Mouse (Mus musculus) MEL (cell line): ENCODE measurements around the gene Gm49345. TPM values are rescaled to one million over a fixed set of nuclear protein-coding genes. Genes with fewer than 3 reads are reported as not detected.
A peak's percentile ranks its signal among the peaks of the same experiment; 100 is the strongest.

Experiments used
- DNase-seq: peaks from one replicate; pipeline ENCODE4 v3.0.0; 2011; ENCODE audit warnings: low read depth, low spot score
- H3K27ac ChIP-seq: 2 replicates; pipeline ENCODE4 v1.5.1; 2012; ENCODE audit warnings: low read depth, mild to moderate bottlenecking, control low read depth, low read length, moderate library complexity; ENCODE audit not compliant: control insufficient read depth
- H3K27me3 ChIP-seq, 2 experiments: fragments of 150-350 bp in 1 of 2; sonication (generic) in 1 of 2; 2 replicates each; pipeline ENCODE4 v1.6.1; 2012; ENCODE audit warnings: low read length in 2 of 2, mild to moderate bottlenecking in 2 of 2, improper control_type of control experiment in 1 of 2, moderate library complexity in 1 of 2; ENCODE audit not compliant: insufficient read depth in 2 of 2, control insufficient read depth in 1 of 2
- H3K36me3 ChIP-seq, 2 experiments: 2 replicates each; pipeline ENCODE4 v1.6.1; 2012 to 2014; ENCODE audit warnings: low read length in 2 of 2, improper control_type of control experiment in 1 of 2, inconsistent platforms in 1 of 2, mild to moderate bottlenecking in 1 of 2; ENCODE audit not compliant: insufficient read depth in 2 of 2, control insufficient read depth in 1 of 2
- H3K4me1 ChIP-seq, 2 experiments: fragments of 150-350 bp in 1 of 2; sonication (generic) in 1 of 2; 2 replicates each; pipeline ENCODE4 v1.6.1; 2012; ENCODE audit warnings: low read length in 2 of 2, improper control_type of control experiment in 1 of 2, mild to moderate bottlenecking in 1 of 2; ENCODE audit not compliant: insufficient read depth in 2 of 2, control insufficient read depth in 1 of 2
- H3K4me3 ChIP-seq, 2 experiments: fragments of 150-350 bp in 1 of 2; sonication (generic) in 1 of 2; 2 replicates each; pipeline ENCODE4 v1.5.1; 2012; ENCODE audit warnings: low read depth in 2 of 2, low read length in 2 of 2, mild to moderate bottlenecking in 2 of 2, moderate library complexity in 2 of 2, control low read depth in 1 of 2, improper control_type of control experiment in 1 of 2; ENCODE audit not compliant: control insufficient read depth in 1 of 2, insufficient read depth in 1 of 2
- H3K79me2 ChIP-seq: 2 replicates; pipeline ENCODE4 v1.6.1; 2012; ENCODE audit warnings: mild to moderate bottlenecking, low read length, moderate library complexity; ENCODE audit not compliant: control insufficient read depth, poor library complexity, insufficient read depth
- H3K9ac ChIP-seq: 2 replicates; pipeline ENCODE4 v1.6.1; 2012; ENCODE audit warnings: low read depth, mild to moderate bottlenecking, control low read depth, low read length, moderate library complexity; ENCODE audit not compliant: control insufficient read depth, poor library complexity, severe bottlenecking
- H3K9me3 ChIP-seq: fragments of 150-350 bp; sonication (generic); replicated peaks from 2 replicates; pipeline ENCODE4 v1.6.1; 2012; ENCODE audit warnings: mild to moderate bottlenecking, low read length, improper control_type of control experiment, moderate library complexity; ENCODE audit not compliant: insufficient read depth
- BHLHE40 ChIP-seq: IDR thresholded peaks from 2 replicates; pipeline ENCODE4 v1.6.1; 2012; ENCODE audit warnings: low read depth, mild to moderate bottlenecking, inconsistent platforms, low read length, improper control_type of control experiment, borderline replicate concordance
- CTCF ChIP-seq, 3 experiments: IDR thresholded peaks in 2 of 3; conservative IDR thresholded peaks in 1 of 3; 2 replicates each; pipeline ENCODE4 v1.5.1; 2011 to 2012; ENCODE audit warnings: low read length in 3 of 3, low read depth in 2 of 3, mild to moderate bottlenecking in 2 of 3, improper control_type of control experiment in 1 of 3, inconsistent platforms in 1 of 3, mixed read lengths in 1 of 3, moderate library complexity in 1 of 3; ENCODE audit not compliant: control insufficient read depth in 1 of 3, insufficient read depth in 1 of 3, poor library complexity in 1 of 3, severe bottlenecking in 1 of 3
- ELF1 ChIP-seq: IDR thresholded peaks from 2 replicates; pipeline ENCODE4 v1.6.1; 2014; ENCODE audit warnings: low read depth, mild to moderate bottlenecking, inconsistent platforms, low read length, improper control_type of control experiment, moderate library complexity
- GABPA ChIP-seq: IDR thresholded peaks from 2 replicates; pipeline ENCODE4 v1.6.1; 2012; ENCODE audit warnings: low read depth, mild to moderate bottlenecking, inconsistent platforms, low read length, improper control_type of control experiment, moderate library complexity
- GATA1 ChIP-seq: IDR thresholded peaks from 2 replicates; pipeline ENCODE4 v1.6.1; 2011; ENCODE audit warnings: low read depth, low read length, improper control_type of control experiment
- HCFC1 ChIP-seq: IDR thresholded peaks from 2 replicates; pipeline ENCODE4 v1.6.1; 2012; ENCODE audit warnings: low read depth, mild to moderate bottlenecking, inconsistent platforms, low read length, improper control_type of control experiment, moderate library complexity
- KAT2A ChIP-seq: conservative IDR thresholded peaks from 2 replicates; pipeline ENCODE4 v1.6.1; 2012; ENCODE audit warnings: low read depth, low read length, improper control_type of control experiment, inconsistent platforms
- MEF2A ChIP-seq: IDR thresholded peaks from 2 replicates; pipeline ENCODE4 v1.6.1; 2014; ENCODE audit warnings: low read depth, mild to moderate bottlenecking, inconsistent platforms, low read length, improper control_type of control experiment; ENCODE audit not compliant: poor library complexity, insufficient replicate concordance, severe bottlenecking; ENCODE audit errors: extremely low read depth
- MXI1 ChIP-seq: IDR thresholded peaks from 2 replicates; pipeline ENCODE4 v1.6.1; 2011; ENCODE audit warnings: mild to moderate bottlenecking, low read depth, low read length, improper control_type of control experiment
- MYB ChIP-seq: IDR thresholded peaks from 2 replicates; pipeline ENCODE4 v1.6.1; 2011; ENCODE audit warnings: mild to moderate bottlenecking, low read depth, low read length, improper control_type of control experiment
- NELFE ChIP-seq: IDR thresholded peaks from 2 replicates; pipeline ENCODE4 v1.6.1; 2011; ENCODE audit warnings: low read depth, low read length, improper control_type of control experiment
- POLR2A ChIP-seq, 2 experiments: IDR thresholded peaks; 2 replicates each; pipeline ENCODE4 v1.6.1; 2011 to 2012; ENCODE audit warnings: low read length in 2 of 2, mild to moderate bottlenecking in 2 of 2, control low read depth in 1 of 2, improper control_type of control experiment in 1 of 2, low read depth in 1 of 2, moderate library complexity in 1 of 2; ENCODE audit not compliant: control insufficient read depth in 1 of 2, insufficient read depth in 1 of 2, poor library complexity in 1 of 2
- SIN3A ChIP-seq: IDR thresholded peaks from 2 replicates; pipeline ENCODE4 v1.6.1; 2012; ENCODE audit warnings: low read length, improper control_type of control experiment, inconsistent platforms
- SMC3 ChIP-seq: IDR thresholded peaks from 2 replicates; pipeline ENCODE4 v1.6.1; 2011; ENCODE audit warnings: low read depth, low read length, improper control_type of control experiment
- TAL1 ChIP-seq: IDR thresholded peaks from 2 replicates; pipeline ENCODE4 v1.6.1; 2012; ENCODE audit warnings: mild to moderate bottlenecking, inconsistent platforms, low read length, moderate library complexity, mixed read lengths
- TBP ChIP-seq: IDR thresholded peaks from 2 replicates; pipeline ENCODE4 v1.8.0; 2011; ENCODE audit warnings: low read depth, low read length, improper control_type of control experiment
- TCF12 ChIP-seq: IDR thresholded peaks from 2 replicates; pipeline ENCODE4 v1.6.1; 2014; ENCODE audit warnings: low read depth, mild to moderate bottlenecking, inconsistent platforms, low read length, improper control_type of control experiment, moderate library complexity
- ZKSCAN1 ChIP-seq: IDR thresholded peaks from 2 replicates; pipeline ENCODE4 v1.6.1; 2012; ENCODE audit warnings: low read depth, mild to moderate bottlenecking, inconsistent platforms, low read length, improper control_type of control experiment, moderate library complexity
- ZMIZ1 ChIP-seq: IDR thresholded peaks from 2 replicates; pipeline ENCODE4 v1.6.1; 2012; ENCODE audit warnings: low read depth, mild to moderate bottlenecking, inconsistent platforms, low read length, improper control_type of control experiment, moderate library complexity
- polyA plus RNA-seq, 2 experiments: library from polyadenylated mRNA; stranded (reverse) in 1 of 2; unstranded in 1 of 2; fragments of >175 nt in 1 of 2; fragments of >200 nt in 1 of 2; gene quantifications; 2 replicates each; pipeline versions ENCODE4 v1.2.1 to v1.2.4; 2012; ENCODE audit warnings: low replicate concordance in 2 of 2, low read depth in 1 of 2; ENCODE audit not compliant: insufficient read length in 2 of 2, insufficient read depth in 1 of 2, missing spikeins in 1 of 2
- total RNA-seq: library from RNA; depleted of rRNA; stranded (reverse); fragments of 300-350 nt; gene quantifications from 2 replicates; pipeline ENCODE4 v1.2.3, GENCODE M21; 2012; rRNA removed

Gene Gm49345
- total and polyA plus RNA-seq, 3 experiments = 0.54 to 1.7 TPM; not detected in 1

GRCm38 (mm10) chr13:67552505-67553346 lies 84.8 kb downstream of the Gm49345 start:
- peak overlapping the region; percentile 80 for H3K27ac ChIP-seq
- H3K4me1 ChIP-seq = peaks cover 0 to 5% of the 10 kb centered on the region in 2 experiments; a peak in 1 of 4 replicates
- peaks cover 0 to 4% of the 10 kb centered on the region in 2 experiments; a peak in 1 of 4 replicates for H3K36me3 ChIP-seq
- peak overlapping the region; percentile 96 for H3K9ac ChIP-seq
- TF ChIP-seq BHLHE40 (no peak), KAT2A (peak; percentile 79; the same call in 1 of the 2 replicates), MXI1 (no peak), ZKSCAN1 (no peak), SMC3 (no peak), NELFE (peak; percentile 70), GABPA (no peak), ZMIZ1 (no peak; the same call in 1 of the 2 replicates), MYB (no peak), GATA1 (no peak), CTCF (IDR thresholded peaks at IDR 0.05 in 2 of 3, conservative IDR thresholded peaks at IDR 0.05 in 1 of 3; ENCODE audit: control insufficient read depth in 1 of 3, insufficient read depth in 1 of 3, low read depth in 2 of 3, low read length in 3 of 3, poor library complexity in 1 of 3, severe bottlenecking in 1 of 3) (no peak), ELF1 (peak; percentile 97), TBP (peak; percentile 52; the same call in 1 of the 2 replicates), POLR2A (IDR thresholded peaks at IDR 0.05; ENCODE audit: control insufficient read depth in 1 of 2, insufficient read depth in 1 of 2, low read depth in 1 of 2, low read length in 2 of 2, poor library complexity in 1 of 2) (peak; percentile 48 to 74; a peak in 3 of 4 replicates), SIN3A (peak; percentile 83), HCFC1 (peak; percentile 97)
- H3K9me3 ChIP-seq = no peaks in the 10 kb centered on the region
- H3K79me2 ChIP-seq = peaks cover 35% of the 10 kb centered on the region
- peak; percentile 94 for DNase-seq
- H3K4me3 ChIP-seq = peak overlapping the region; percentile 81 to 91
- no peaks in the 10 kb centered on the region for H3K27me3 ChIP-seq

- H3K36me3 ChIP-seq = peaks cover 0 to 35% of the 10 kb centered on the region in 2 experiments; a peak in 2 of 4 replicates
- no peak for TF ChIP-seq TAL1
- no peak for TF ChIP-seq MXI1
- TF ChIP-seq TCF12 = no peak
- no peak for TF ChIP-seq MEF2A
- TF ChIP-seq GABPA = no peak
- TF ChIP-seq, all 39 proteins: peak for 0
- H3K4me1 ChIP-seq = no peaks in the 10 kb centered on the region
- no peak overlapping the region for H3K27ac ChIP-seq
- peaks cover 18% of the 10 kb centered on the region for H3K79me2 ChIP-seq
- no peak overlapping the region for H3K9ac ChIP-seq
- DNase-seq = no peak
- no peak overlapping the region for H3K4me3 ChIP-seq
- H3K27me3 ChIP-seq = no peaks in the 10 kb centered on the region
- no peaks in the 10 kb centered on the region for H3K9me3 ChIP-seq
Observed at GRCm38 (mm10) chr13:67545941-67546340, 91.6 kb downstream of the Gm49345 start.

Other genes with a start within 250 kb of the Gm49345 start
- 1.0 and 1.1 TPM in 2 replicates for gene Zfp429, start 237.9 kb downstream of the Gm49345 start, total RNA-seq
- under 1 TPM in 1 of 2 experiments, not detected in 1; 0.67 TPM for gene Zfp429, start 237.9 kb downstream of the Gm49345 start, polyA plus RNA-seq
- not detected in 2 replicates for gene Zfp459, start 216.4 kb downstream of the Gm49345 start, total RNA-seq
- gene Zfp459, start 216.4 kb downstream of the Gm49345 start, polyA plus RNA-seq = not detected
- gene Zfp874a, start 186.1 kb downstream of the Gm49345 start, total RNA-seq = 4.8 and 6.1 TPM in 2 replicates
- gene Zfp874a, start 186.1 kb downstream of the Gm49345 start, polyA plus RNA-seq = 1 to 10 TPM in 1 of 2 experiments, not detected in 1; 4.1 TPM
- 4.4 and 4.9 TPM in 2 replicates for gene Zfp874b, start 153.5 kb downstream of the Gm49345 start, total RNA-seq
- 1 to 10 TPM in 1 of 2 experiments, not detected in 1; 3.5 TPM for gene Zfp874b, start 153.5 kb downstream of the Gm49345 start, polyA plus RNA-seq
- 3.5 and 4.8 TPM in 2 replicates for gene Zfp58, start 137.2 kb downstream of the Gm49345 start, total RNA-seq
- 1 to 10 TPM in 1 of 2 experiments, not detected in 1; 3.2 TPM for gene Zfp58, start 137.2 kb downstream of the Gm49345 start, polyA plus RNA-seq
- gene Gm26965, start 111.6 kb downstream of the Gm49345 start, total RNA-seq = not detected in 2 replicates
- not detected for gene Gm26965, start 111.6 kb downstream of the Gm49345 start, polyA plus RNA-seq
- 17.8 and 28.4 TPM in 2 replicates for gene Zfp87, start 111.6 kb downstream of the Gm49345 start, total RNA-seq
- 10 to 100 TPM in 1 of 2 experiments, not detected in 1; 11.7 TPM for gene Zfp87, start 111.6 kb downstream of the Gm49345 start, polyA plus RNA-seq
- 4.3 and 4.9 TPM in 2 replicates for gene Zfp748, start 83.9 kb downstream of the Gm49345 start, total RNA-seq
- 1 to 10 TPM in 1 of 2 experiments, not detected in 1; 4.0 TPM for gene Zfp748, start 83.9 kb downstream of the Gm49345 start, polyA plus RNA-seq
- gene Zfp729b, start 28.1 kb downstream of the Gm49345 start, total RNA-seq = 6.0 and 7.0 TPM in 2 replicates
- 1 to 10 TPM in 1 of 2 experiments, not detected in 1; 5.0 TPM for gene Zfp729b, start 28.1 kb downstream of the Gm49345 start, polyA plus RNA-seq
- gene Zfp729a, start within 50 bp of the Gm49345 start, total RNA-seq = 1.9 and 2.7 TPM in 2 replicates
- gene Zfp729a, start within 50 bp of the Gm49345 start, polyA plus RNA-seq = 1 to 10 TPM in 1 of 2 experiments, not detected in 1; 2.6 TPM
- 0.59 and 2.0 TPM in 2 replicates for gene Zfp738, start 49.3 kb upstream of the Gm49345 start, total RNA-seq
- gene Zfp738, start 49.3 kb upstream of the Gm49345 start, polyA plus RNA-seq = 1 to 10 TPM in 1 of 2 experiments, not detected in 1; 2.4 TPM
- 3.7 and 3.9 TPM in 2 replicates for gene Zfp65, start 91.4 kb upstream of the Gm49345 start, total RNA-seq
- gene Zfp65, start 91.4 kb upstream of the Gm49345 start, polyA plus RNA-seq = 1 to 10 TPM in 1 of 2 experiments, not detected in 1; 2.9 TPM
- 1.4 and 2.1 TPM in 2 replicates for gene Zfp85, start 117.5 kb upstream of the Gm49345 start, total RNA-seq
- gene Zfp85, start 117.5 kb upstream of the Gm49345 start, polyA plus RNA-seq = 1 to 10 TPM in 1 of 2 experiments, not detected in 1; 1.6 TPM
- not detected in 2 replicates for gene Zfp493, start 141.9 kb upstream of the Gm49345 start, total RNA-seq
- gene Zfp493, start 141.9 kb upstream of the Gm49345 start, polyA plus RNA-seq = under 1 TPM in 1 of 2 experiments, not detected in 1; 0.38 TPM
- 0.39 and 0.58 TPM in 2 replicates for gene Zfp273, start 176.0 kb upstream of the Gm49345 start, total RNA-seq
- under 1 TPM in 1 of 2 experiments, not detected in 1; 0.77 TPM for gene Zfp273, start 176.0 kb upstream of the Gm49345 start, polyA plus RNA-seq
- not detected in 2 replicates for gene Gm10037, start 193.3 kb upstream of the Gm49345 start, total RNA-seq
- gene Gm10037, start 193.3 kb upstream of the Gm49345 start, polyA plus RNA-seq = not detected
- not detected in 2 replicates for gene BC048507, start 225.6 kb upstream of the Gm49345 start, total RNA-seq
- gene BC048507, start 225.6 kb upstream of the Gm49345 start, polyA plus RNA-seq = not detected